ENCODE assay signal across 28 mouse cellular contexts in the genomic region with DNA sequence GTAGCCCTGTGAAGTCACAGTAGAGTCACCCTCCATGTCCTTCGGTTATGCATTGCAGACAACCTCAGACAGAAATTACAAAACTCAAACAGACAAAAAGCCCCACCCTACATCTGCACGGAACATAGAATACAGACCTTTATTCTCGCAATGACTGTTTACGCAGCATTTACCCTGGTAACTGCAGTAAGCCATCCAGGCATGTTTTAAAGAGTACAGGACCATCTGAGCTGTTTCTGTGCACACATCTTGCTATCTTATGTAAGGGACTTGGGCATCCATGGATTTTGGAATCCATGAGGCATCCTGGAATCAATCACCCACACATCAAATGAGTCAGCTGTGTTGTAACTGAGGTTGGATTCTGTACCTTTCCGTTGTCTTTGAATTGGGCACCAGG. TPM values are rescaled to one million over a fixed set of nuclear protein-coding genes. Genes with fewer than 3 reads are reported as not detected.
DNase-seq lines count a peak whose midpoint lies in the region; TF ChIP-seq lines count a peak whose summit lies in the region.
"Had no signal": no experiment of that assay in that cellular context is flagged by ENCODE, and none has a peak within 500 bp of the region (broad histone marks: within the 10 kb centered on the region; RNA-seq: fewer than 3 reads in every experiment).

No protein-coding gene starts in this region.

- no peak overlapping the region for H3K4me3 ChIP-seq in left cerebral cortex, adult 2 months
- no peak overlapping the region for H3K4me3 ChIP-seq in embryonic fibroblast, embryonic 13.5 days (ENCODE audit: insufficient read depth, low read length)
- H3K4me3 ChIP-seq: embryonic facial prominence, embryonic 10.5 days; forebrain, embryonic 10.5 days; heart, embryonic 15.5 days; limb, embryonic 12.5 days; liver, embryonic 12.5 days; neural tube, embryonic 15.5 days had no signal

- no peak for TF ChIP-seq CTCF in left cerebral cortex, adult 2 months (IDR thresholded peaks at IDR 0.05)
- TF ChIP-seq CTCF in embryonic fibroblast, embryonic 13.5 days (IDR thresholded peaks at IDR 0.05; ENCODE audit: borderline replicate concordance, insufficient read depth, low read length) = no peak

- DNase-seq in adrenal gland, adult 8-10 months = peak; percentile 18
- DNase-seq in adrenal gland, postnatal 25 days = no peak
- no peak for DNase-seq in left cerebral cortex, adult 2 months (ENCODE audit: extremely low spot score in 1 of 2, low spot score in 2 of 2)
- no peak for DNase-seq in left cerebral cortex, postnatal 14 days (ENCODE audit: low spot score in 2 of 2)
- peak; percentile 74 for DNase-seq in 3T3-L1 (ENCODE audit: low read depth, low spot score)
- DNase-seq in gastrocnemius, postnatal 4 days (ENCODE audit: low spot score in 2 of 2) = no peak
- DNase-seq: adrenal gland, postnatal 36 days; cerebellum, adult 11 months; cerebellum, adult 9-11 months; gastrocnemius, postnatal 25 days; heart, postnatal 4 days; kidney, adult 2 months; kidney, postnatal 10 days; lung, embryonic 14.5 days; thymus, adult 2 months; thymus, postnatal 4 days had no signal

- no peaks in the 10 kb centered on the region for H3K4me1 ChIP-seq in embryonic fibroblast, embryonic 13.5 days (ENCODE audit: control insufficient read depth, insufficient read depth, low read length)

- TF ChIP-seq POLR2A in embryonic fibroblast, embryonic 13.5 days (IDR thresholded peaks at IDR 0.05; ENCODE audit: low read depth, low read length) = no peak

- intact Hi-C loops in left cerebral cortex, adult 2 months (cut with DNase I) = no loop called here
- intact Hi-C loops in left cerebral cortex, postnatal 14 days (cut with DNase I) = no loop called here

- peak overlapping the region; percentile 60; the same call in 1 of the 2 replicates for H3K27ac ChIP-seq in left cerebral cortex, adult 2 months
- H3K27ac ChIP-seq in embryonic fibroblast, embryonic 13.5 days (ENCODE audit: insufficient read depth, low read length) = peak overlapping the region; percentile 4; the same call in 1 of the 2 replicates
- H3K27ac ChIP-seq: embryonic facial prominence, embryonic 10.5 days; forebrain, embryonic 10.5 days; heart, embryonic 15.5 days; hindbrain, embryonic 14.5 days; limb, embryonic 12.5 days; liver, embryonic 12.5 days; macrophage; neural tube, embryonic 15.5 days had no signal

RNA-seq across cellular contexts. Expression of a gene that starts 2.3 kb away (rescaled TPM):
- total RNA-seq in adrenal gland, adult 8-10 months (2022) = 100 to 1,000 TPM; 166 to 277 (median 208) TPM
- 211 and 224 TPM in 2 replicates for total RNA-seq in adrenal gland, postnatal 25 days (2021)
- 1 to 10 TPM; 6.8 to 7.3 TPM for total RNA-seq in left cerebral cortex, adult 2 months (2021)
- 1 to 10 TPM; 6.6 to 7.5 TPM for total RNA-seq in left cerebral cortex, postnatal 14 days (2021)
- polyA plus RNA-seq in embryonic fibroblast, embryonic 13.5 days (2011; ENCODE audit: insufficient read length, low read depth, missing spikeins) = 48.8 and 49.2 TPM in 2 replicates
- total RNA-seq in gastrocnemius, postnatal 4 days (2021) = 10 to 100 TPM; 13.7 to 21.2 TPM
- total RNA-seq: CH12.LX; common myeloid progenitor, adult 5-6 weeks had no signal
- polyA plus RNA-seq: G1E; limb, embryonic 12.5 days had no signal

Comparison
In these comparisons a context has a peak if more than half of its experiments do, and no peak if none do; other contexts are left out.
1. DNase-seq: peak in adrenal gland, adult 8-10 months (single experiment) and 3T3-L1 (single experiment); none in adrenal gland, postnatal 25 days (single experiment), left cerebral cortex, adult 2 months (0 of 2), left cerebral cortex, postnatal 14 days (0 of 2) and gastrocnemius, postnatal 4 days (0 of 2).